14 mouse cellular contexts compared by ENCODE assay signal in genomic region chrX:161487691-161488090, GRCm38 (mm10).
DNase-seq lines count a peak whose midpoint lies in the region; ATAC-seq lines count a peak whose summit lies in the region.
"Had no signal": no experiment of that assay in that cellular context is flagged by ENCODE, and none has a peak within 500 bp of the region (broad histone marks: within the 10 kb centered on the region; RNA-seq: fewer than 3 reads in every experiment).

No protein-coding gene starts in this region.

- no peaks in the 10 kb centered on the region for H3K27me3 ChIP-seq in heart, embryonic 12.5 days (replicated peaks)
- H3K27me3 ChIP-seq in hindbrain, embryonic 12.5 days: peaks cover 11% of the 10 kb centered on the region
- peaks cover 82% of the 10 kb centered on the region for H3K27me3 ChIP-seq in midbrain, embryonic 10.5 days (ENCODE audit: low read depth, poor library complexity, severe bottlenecking)
- H3K27me3 ChIP-seq: embryonic facial prominence, embryonic 12.5 days had no signal

- H3K27ac ChIP-seq in heart, embryonic 12.5 days (ENCODE audit: poor library complexity, severe bottlenecking): no peak overlapping the region
- no peak overlapping the region for H3K27ac ChIP-seq in hindbrain, embryonic 12.5 days
- no peak overlapping the region for H3K27ac ChIP-seq in midbrain, embryonic 10.5 days (replicated peaks)
- H3K27ac ChIP-seq: embryonic facial prominence, embryonic 12.5 days; hindbrain, embryonic 10.5 days; limb, embryonic 15.5 days had no signal

- no peak overlapping the region for H3K9ac ChIP-seq in heart, embryonic 12.5 days
- no peak overlapping the region for H3K9ac ChIP-seq in hindbrain, embryonic 12.5 days
- H3K9ac ChIP-seq: embryonic facial prominence, embryonic 12.5 days; limb, embryonic 15.5 days had no signal

- ATAC-seq in heart, embryonic 12.5 days (ENCODE audit: insufficient number of reproducible peaks, low FRiP score): no peak
- ATAC-seq in hindbrain, embryonic 12.5 days (ENCODE audit: low FRiP score): no peak

- no peaks in the 10 kb centered on the region for H3K9me3 ChIP-seq in heart, embryonic 12.5 days (replicated peaks)
- no peaks in the 10 kb centered on the region for H3K9me3 ChIP-seq in hindbrain, embryonic 12.5 days (replicated peaks)
- H3K9me3 ChIP-seq in midbrain, embryonic 10.5 days (replicated peaks): no peaks in the 10 kb centered on the region
- H3K9me3 ChIP-seq: embryonic facial prominence, embryonic 12.5 days; hindbrain, embryonic 10.5 days; limb, embryonic 15.5 days had no signal

- no peak overlapping the region for H3K4me2 ChIP-seq in heart, embryonic 12.5 days
- H3K4me2 ChIP-seq in hindbrain, embryonic 12.5 days (replicated peaks): no peak overlapping the region
- H3K4me2 ChIP-seq: embryonic facial prominence, embryonic 12.5 days; limb, embryonic 15.5 days had no signal

- peak; percentile 97 for DNase-seq in heart, adult 11 months
- DNase-seq in adipocyte (ENCODE audit: low spot score): peak; percentile 44
- DNase-seq in gastrocnemius, postnatal 25 days: peak; percentile 67
- DNase-seq in lung, postnatal 14 days: peak; percentile 21
- no peak for DNase-seq in retina, embryonic 14.5 days (ENCODE audit: low spot score)
- no peak for DNase-seq in midbrain, embryonic 10.5 days (ENCODE audit: low spot score)
- DNase-seq: cerebellum, adult 11 months; kidney, adult 9 months; layer of hippocampus, postnatal 36 days had no signal

- WGBS in heart, embryonic 12.5 days: 61% methylated on average over 3 of the region's 3 CpGs
- 88% methylated on average over 3 of the region's 3 CpGs for WGBS in hindbrain, embryonic 12.5 days
- 86% methylated on average over 3 of the region's 3 CpGs for WGBS in midbrain, embryonic 10.5 days

- no peak overlapping the region for H3K4me3 ChIP-seq in heart, embryonic 12.5 days
- no peak overlapping the region for H3K4me3 ChIP-seq in hindbrain, embryonic 12.5 days
- H3K4me3 ChIP-seq in midbrain, embryonic 10.5 days: no peak overlapping the region
- H3K4me3 ChIP-seq: embryonic facial prominence, embryonic 12.5 days; hindbrain, embryonic 10.5 days; limb, embryonic 15.5 days had no signal

- H3K4me1 ChIP-seq in heart, embryonic 12.5 days (replicated peaks): no peaks in the 10 kb centered on the region
- H3K4me1 ChIP-seq in hindbrain, embryonic 12.5 days: no peaks in the 10 kb centered on the region
- no peaks in the 10 kb centered on the region for H3K4me1 ChIP-seq in midbrain, embryonic 10.5 days
- H3K4me1 ChIP-seq: embryonic facial prominence, embryonic 12.5 days; hindbrain, embryonic 10.5 days; limb, embryonic 15.5 days had no signal

- no peaks in the 10 kb centered on the region for H3K36me3 ChIP-seq in heart, embryonic 12.5 days
- H3K36me3 ChIP-seq in hindbrain, embryonic 12.5 days: no peaks in the 10 kb centered on the region
- H3K36me3 ChIP-seq in midbrain, embryonic 10.5 days: no peaks in the 10 kb centered on the region
- H3K36me3 ChIP-seq: embryonic facial prominence, embryonic 12.5 days; hindbrain, embryonic 10.5 days; limb, embryonic 15.5 days had no signal

Comparison
In these comparisons a context has a peak if more than half of its experiments do, and no peak if none do; other contexts are left out.
1. DNase-seq: peak in heart, adult 11 months (single experiment), adipocyte (single experiment), gastrocnemius, postnatal 25 days (single experiment) and lung, postnatal 14 days (single experiment); none in retina, embryonic 14.5 days (single experiment) and midbrain, embryonic 10.5 days (single experiment).